Mouse (Mus musculus): ENCODE data around the gene Slc41a1.

GRCm38 (mm10) chr1:131816886-131817285 is 10.4 kb upstream of the Slc41a1 start:
- TF ChIP-seq CTCF (IDR thresholded peaks at IDR 0.05) (no peak), EP300 (IDR thresholded peaks at IDR 0.05) (no peak)

All from lung, postnatal 0 days (tissue).